Mouse (Mus musculus) midbrain, embryonic 13.5 days (tissue): ENCODE data around the gene Gm28042. TPM values are rescaled to one million over a fixed set of nuclear protein-coding genes. Genes with fewer than 3 reads are reported as not detected.
A peak's percentile ranks its signal among the peaks of the same experiment; 100 is the strongest.

Experiments
- ATAC-seq: fragments of 200-750 bp; cut with Nextera tagmentation; 2 replicates; pipeline ENCODE4 v1.8.0; 2017; ENCODE audit warnings: mild to moderate bottlenecking, moderate TSS enrichment, moderate library complexity
- H3K27ac ChIP-seq: fragments of 300-500 bp; sonication (generic); 2 replicates; pipeline ENCODE4 v1.5.1; 2015; ENCODE audit warnings: inconsistent platforms, mild to moderate bottlenecking, moderate library complexity
- H3K27me3 ChIP-seq: fragments of 300-500 bp; sonication (generic); 2 replicates; pipeline ENCODE4 v1.6.1; 2015; ENCODE audit warnings: mild to moderate bottlenecking, inconsistent platforms
- H3K36me3 ChIP-seq: fragments of 300-500 bp; sonication (generic); 2 replicates; pipeline ENCODE4 v1.6.1; 2015; ENCODE audit warnings: mild to moderate bottlenecking, inconsistent platforms
- H3K4me1 ChIP-seq: fragments of 300-500 bp; sonication (generic); replicated peaks from 2 replicates; pipeline ENCODE4 v1.6.1; 2015; ENCODE audit warnings: inconsistent platforms
- H3K4me2 ChIP-seq: fragments of 300-500 bp; sonication (generic); replicated peaks from 2 replicates; pipeline ENCODE4 v1.6.1; 2015; ENCODE audit warnings: moderate library complexity, mild to moderate bottlenecking, inconsistent platforms
- H3K4me3 ChIP-seq: fragments of 300-500 bp; sonication (generic); replicated peaks from 2 replicates; pipeline ENCODE4 v1.5.1; 2015; ENCODE audit warnings: mild to moderate bottlenecking, inconsistent platforms
- H3K9ac ChIP-seq: fragments of 300-500 bp; sonication (generic); replicated peaks from 2 replicates; pipeline ENCODE4 v1.6.1; 2015; ENCODE audit warnings: mild to moderate bottlenecking, inconsistent platforms
- H3K9me3 ChIP-seq: fragments of 300-500 bp; sonication (generic); 2 replicates; pipeline ENCODE4 v1.6.1; 2016; ENCODE audit warnings: mild to moderate bottlenecking, inconsistent platforms
- WGBS: fragments of 180-500 bp; shearing (Covaris S2); methylation state at CpG from one replicate; pipeline ENCODE4 v1.1.7; 2015; 5-methylcytosine and 5-hydroxymethylcytosine counted together
- polyA plus RNA-seq: library from polyadenylated mRNA; unstranded; fragments of >200 nt; fragmentation: Nextera tagmentation; extraction: Ambion mirVana; gene quantifications from 2 replicates; pipeline ENCODE4 v1.2.1, GENCODE M21; 2015

The Gm28042 gene
- polyA plus RNA-seq, 1 experiment from 2014 or later = 5.8 TPM

GRCm38 (mm10) chr2:119995391-119996281 lies 31.7 kb upstream of the Gm28042 start:
- Histone ChIP-seq H3K4me1 (peaks cover 5% of the 10 kb centered on the region; the same call in 1 of the 2 replicates), H3K27ac (no peak overlapping the region), H3K9me3 (no peaks in the 10 kb centered on the region), H3K4me3 (no peak overlapping the region), H3K4me2 (no peak overlapping the region), H3K9ac (no peak overlapping the region), H3K27me3 (no peaks in the 10 kb centered on the region), H3K36me3 (peaks cover 9% of the 10 kb centered on the region; the same call in 1 of the 2 replicates)
- WGBS = 79% methylated on average over 9 of the region's 9 CpGs
- ATAC-seq = no peak

- H3K36me3 ChIP-seq = peaks cover 9% of the 10 kb centered on the region; the same call in 1 of the 2 replicates
- WGBS = 91% methylated on average over 4 of the region's 4 CpGs
Observed at GRCm38 (mm10) chr2:119997354-119997753, 29.9 kb upstream of the Gm28042 start.

GRCm38 (mm10) chr2:119999731-120000130 lies 27.6 kb upstream of the Gm28042 start:
- peaks cover 9% of the 10 kb centered on the region; the same call in 1 of the 2 replicates for H3K36me3 ChIP-seq
- H3K4me1 ChIP-seq = peaks cover 5% of the 10 kb centered on the region; the same call in 1 of the 2 replicates
- no peak overlapping the region for H3K9ac ChIP-seq
- H3K4me2 ChIP-seq = no peak overlapping the region
- H3K27ac ChIP-seq = no peak overlapping the region
- H3K9me3 ChIP-seq = no peaks in the 10 kb centered on the region
- WGBS = 89% methylated on average over 2 of the region's 2 CpGs
- no peaks in the 10 kb centered on the region for H3K27me3 ChIP-seq
- H3K4me3 ChIP-seq = no peak overlapping the region
- no peak for ATAC-seq

More at GRCm38 (mm10) chr2:119997354-119997753, 29.9 kb upstream of the Gm28042 start:
- H3K9ac ChIP-seq = no peak overlapping the region
- H3K4me1 ChIP-seq = peaks cover 5% of the 10 kb centered on the region; the same call in 1 of the 2 replicates
- H3K4me2 ChIP-seq = no peak overlapping the region
- ATAC-seq = no peak
- no peaks in the 10 kb centered on the region for H3K27me3 ChIP-seq
- H3K9me3 ChIP-seq = no peaks in the 10 kb centered on the region
- H3K4me3 ChIP-seq = no peak overlapping the region
- H3K27ac ChIP-seq = no peak overlapping the region

GRCm38 (mm10) chr2:120000882-120001584 lies 26.3 kb upstream of the Gm28042 start:
- WGBS = 79% methylated on average over 3 of the region's 3 CpGs
- H3K4me2 ChIP-seq = no peak overlapping the region
- ATAC-seq = no peak
- no peaks in the 10 kb centered on the region for H3K9me3 ChIP-seq
- H3K4me1 ChIP-seq = no peaks in the 10 kb centered on the region
- H3K36me3 ChIP-seq = peaks cover 9% of the 10 kb centered on the region; the same call in 1 of the 2 replicates
- H3K27me3 ChIP-seq = no peaks in the 10 kb centered on the region
- H3K4me3 ChIP-seq = no peak overlapping the region
- H3K27ac ChIP-seq = no peak overlapping the region
- no peak overlapping the region for H3K9ac ChIP-seq

- peaks cover 9% of the 10 kb centered on the region; the same call in 1 of the 2 replicates for H3K36me3 ChIP-seq
- ATAC-seq = no peak
- no peaks in the 10 kb centered on the region for H3K4me1 ChIP-seq
- no peaks in the 10 kb centered on the region for H3K27me3 ChIP-seq
- no peak overlapping the region for H3K4me2 ChIP-seq
- H3K9me3 ChIP-seq = no peaks in the 10 kb centered on the region
- no peak overlapping the region for H3K9ac ChIP-seq
- WGBS = 79% methylated on average over 4 of the region's 4 CpGs
- no peak overlapping the region for H3K4me3 ChIP-seq
- H3K27ac ChIP-seq = no peak overlapping the region
Observed at GRCm38 (mm10) chr2:120001956-120002355, 25.3 kb upstream of the Gm28042 start.

- Histone ChIP-seq H3K4me2 (no peak overlapping the region), H3K27me3 (no peaks in the 10 kb centered on the region), H3K4me1 (no peaks in the 10 kb centered on the region), H3K4me3 (no peak overlapping the region), H3K9me3 (no peaks in the 10 kb centered on the region), H3K36me3 (peaks cover under 1% of the 10 kb centered on the region; the same call in 1 of the 2 replicates), H3K27ac (no peak overlapping the region), H3K9ac (no peak overlapping the region)
- WGBS = 88% methylated on average over 2 of the region's 2 CpGs
- no peak for ATAC-seq
Observed at GRCm38 (mm10) chr2:120003970-120004369, 23.3 kb upstream of the Gm28042 start.

DNA sequence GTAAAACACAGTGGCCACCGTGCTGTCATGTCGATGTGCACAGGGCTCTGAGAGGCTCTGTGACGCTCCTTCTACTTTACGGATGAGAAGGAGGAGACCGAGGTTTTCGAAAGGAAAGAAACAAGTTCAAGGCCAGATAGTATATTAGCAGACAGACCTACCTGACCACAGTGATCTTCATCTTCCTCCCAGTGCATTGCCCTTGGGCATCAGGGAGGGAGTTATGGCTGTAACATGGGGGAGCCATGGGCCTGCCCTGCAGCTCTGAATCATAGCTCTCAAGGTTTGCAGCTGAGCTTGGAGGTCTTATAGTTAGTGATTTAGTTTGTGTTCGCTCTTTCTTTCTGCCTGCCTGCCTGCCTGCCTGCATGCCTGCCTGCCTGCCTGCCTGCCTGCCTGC lies 20.6 kb upstream of the Gm28042 start:
- Histone ChIP-seq H3K4me2 (no peak overlapping the region), H3K9me3 (no peaks in the 10 kb centered on the region), H3K9ac (no peak overlapping the region), H3K4me3 (no peak overlapping the region), H3K27me3 (no peaks in the 10 kb centered on the region), H3K27ac (no peak overlapping the region), H3K4me1 (no peaks in the 10 kb centered on the region), H3K36me3 (0 out of 2 replicates have a peak, but pooled peaks cover 5% of the 10 kb centered on the region)
- no peak for ATAC-seq
- whole genome bisulfite sequencing = 90% methylated on average over 7 of the region's 7 CpGs

GRCm38 (mm10) chr2:120007680-120008210 lies 19.5 kb upstream of the Gm28042 start:
- peaks cover 8% of the 10 kb centered on the region for H3K36me3 ChIP-seq
- ATAC-seq = no peak
- no peaks in the 10 kb centered on the region for H3K27me3 ChIP-seq
- no peaks in the 10 kb centered on the region for H3K4me1 ChIP-seq
- H3K4me2 ChIP-seq = no peak overlapping the region
- H3K9ac ChIP-seq = no peak overlapping the region
- no peak overlapping the region for H3K27ac ChIP-seq
- WGBS = 87% methylated on average over 4 of the region's 4 CpGs
- H3K9me3 ChIP-seq = no peaks in the 10 kb centered on the region
- no peak overlapping the region for H3K4me3 ChIP-seq

DNA sequence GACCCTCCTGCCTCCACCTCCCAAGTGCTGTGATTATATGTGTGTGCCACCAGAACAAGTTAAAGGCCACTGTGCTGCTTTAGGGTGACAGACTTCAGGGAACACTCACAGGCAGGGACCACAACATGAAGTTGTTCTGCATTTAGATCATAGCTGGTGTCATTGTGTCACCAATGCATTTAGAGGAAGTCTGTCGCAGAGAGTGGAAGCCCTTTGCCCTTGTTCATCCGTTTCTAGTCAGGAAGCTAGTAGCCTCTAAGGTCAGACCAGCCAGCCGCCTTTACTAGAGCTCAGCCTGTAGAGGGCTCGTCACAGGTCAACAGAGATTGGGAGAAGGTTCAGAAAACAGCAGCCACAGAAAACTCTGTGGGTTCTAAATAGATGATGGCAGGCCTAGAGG lies 18.6 kb upstream of the Gm28042 start:
- H3K27me3 ChIP-seq = no peaks in the 10 kb centered on the region
- peaks cover 17% of the 10 kb centered on the region for H3K36me3 ChIP-seq
- WGBS = 89% methylated on average over 4 of the region's 4 CpGs
- H3K4me3 ChIP-seq = no peak overlapping the region
- no peak overlapping the region for H3K27ac ChIP-seq
- H3K4me2 ChIP-seq = no peak overlapping the region
- H3K4me1 ChIP-seq = no peaks in the 10 kb centered on the region
- H3K9me3 ChIP-seq = no peaks in the 10 kb centered on the region
- ATAC-seq = no peak
- no peak overlapping the region for H3K9ac ChIP-seq

DNA sequence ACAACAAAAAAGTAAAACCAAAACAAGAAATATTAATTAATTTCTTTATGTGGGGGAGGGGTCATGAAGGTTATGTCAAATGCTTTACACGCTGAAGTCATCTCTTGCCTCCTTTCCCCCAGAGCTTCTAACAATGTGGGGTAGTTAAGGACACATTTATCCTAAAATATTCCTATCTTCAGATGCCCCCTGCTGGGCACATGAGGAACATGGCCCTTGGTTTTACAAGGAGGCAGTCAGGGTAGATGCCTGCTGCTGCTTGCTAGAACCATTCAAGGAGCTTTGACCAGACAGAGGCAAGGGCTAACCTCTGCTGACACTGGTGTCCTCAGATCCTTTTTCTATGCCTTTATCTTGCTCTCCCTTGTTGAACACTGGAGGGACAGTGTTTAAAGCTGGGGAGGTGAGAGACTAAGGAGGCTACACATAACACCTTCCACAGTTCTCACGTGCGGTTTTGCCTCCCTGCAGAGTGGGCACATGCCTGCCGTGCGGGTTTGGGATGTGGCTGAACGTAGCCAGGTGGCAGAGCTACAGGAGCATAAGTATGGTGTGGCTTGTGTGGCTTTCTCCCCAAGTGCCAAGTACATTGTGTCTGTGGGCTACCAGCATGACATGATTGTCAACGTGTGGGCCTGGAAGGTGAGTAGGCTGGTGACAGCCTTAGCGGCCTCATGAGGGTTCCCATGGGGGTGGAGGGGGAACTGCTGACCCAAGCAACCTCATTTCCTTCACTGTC lies 15.7 kb upstream of the Gm28042 start:
- Histone ChIP-seq H3K9me3 (no peaks in the 10 kb centered on the region), H3K27me3 (no peaks in the 10 kb centered on the region), H3K4me1 (no peaks in the 10 kb centered on the region), H3K4me2 (no peak overlapping the region), H3K36me3 (peaks cover 36% of the 10 kb centered on the region), H3K4me3 (no peak overlapping the region), H3K27ac (no peak overlapping the region), H3K9ac (no peak overlapping the region)
- 90% methylated on average over 8 of the region's 8 CpGs for WGBS
- 0 out of 2 replicates have a peak, but pooled peaks have one; percentile 40 for ATAC-seq

DNA sequence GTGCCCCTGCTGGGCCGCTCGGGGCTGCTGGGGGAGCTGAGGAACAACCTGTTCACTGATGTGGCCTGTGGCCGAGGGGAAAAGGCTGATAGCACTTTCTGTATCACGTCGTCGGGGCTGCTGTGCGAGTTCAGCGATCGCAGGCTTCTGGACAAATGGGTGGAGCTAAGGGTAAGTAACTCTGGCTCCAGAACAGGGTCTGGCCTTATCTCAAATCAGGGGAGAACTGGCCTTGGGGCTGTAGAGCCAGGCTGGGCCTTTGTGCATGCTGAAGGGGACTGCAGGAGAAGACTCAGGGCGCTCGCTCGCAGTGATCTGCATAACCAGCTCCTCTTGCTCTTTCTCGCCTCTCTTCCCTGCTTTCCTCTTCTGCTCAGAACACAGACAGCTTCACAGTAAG lies 14.4 kb upstream of the Gm28042 start:
- Histone ChIP-seq H3K4me1 (no peaks in the 10 kb centered on the region), H3K27me3 (no peaks in the 10 kb centered on the region), H3K4me2 (no peak overlapping the region), H3K27ac (no peak overlapping the region), H3K36me3 (peaks cover 49% of the 10 kb centered on the region), H3K9me3 (no peaks in the 10 kb centered on the region), H3K4me3 (no peak overlapping the region), H3K9ac (no peak overlapping the region)
- WGBS = 92% methylated on average over 13 of the region's 13 CpGs
- ATAC-seq = no peak
